Mouse (Mus musculus) liver, embryonic 14.5 days (tissue): ENCODE measurements around the gene Nfia. TPM values are rescaled to one million over a fixed set of nuclear protein-coding genes. Genes with fewer than 3 reads are reported as not detected.

Experiments used
- ATAC-seq: fragments of 200-750 bp; cut with Nextera tagmentation; 2 replicates; pipeline ENCODE4 v1.8.0; 2017; ENCODE audit warnings: moderate number of reproducible peaks, mild to moderate bottlenecking, moderate library complexity; ENCODE audit not compliant: insufficient read depth
- DNase-seq, 3 experiments: peaks; one replicate each; pipeline ENCODE4 v3.0.0-alpha.2; 2012 to 2013; ENCODE audit warnings: low read depth in 3 of 3, low spot score in 3 of 3
- H3K27ac ChIP-seq: fragments of 300-500 bp; sonication (generic); 2 replicates; pipeline ENCODE4 v1.5.1; 2014; ENCODE audit warnings: moderate library complexity, mild to moderate bottlenecking, control low read depth, inconsistent platforms
- H3K27me3 ChIP-seq: fragments of 300-500 bp; sonication (generic); 2 replicates; pipeline ENCODE4 v1.6.1; 2014; ENCODE audit warnings: mild to moderate bottlenecking, low read length, moderate library complexity; ENCODE audit not compliant: control insufficient read depth, insufficient read depth
- H3K36me3 ChIP-seq: fragments of 300-500 bp; sonication (generic); replicated peaks from 2 replicates; pipeline ENCODE4 v1.6.1; 2014; ENCODE audit warnings: low read depth; ENCODE audit not compliant: control insufficient read depth, insufficient read depth
- H3K4me1 ChIP-seq, 2 experiments: fragments of 200-500 bp in 1 of 2; fragments of 300-500 bp in 1 of 2; sonication (generic) in 1 of 2; replicated peaks; 2 replicates each; pipeline ENCODE4 v1.6.1; 2012 to 2014; ENCODE audit warnings: antibody characterized with exemption in 1 of 2, inconsistent platforms in 1 of 2, low read length in 1 of 2; ENCODE audit not compliant: control insufficient read depth in 2 of 2, insufficient read depth in 2 of 2
- H3K4me2 ChIP-seq: fragments of 300-500 bp; sonication (generic); 2 replicates; pipeline ENCODE4 v1.6.1; 2014; ENCODE audit warnings: low read depth, mild to moderate bottlenecking, control low read depth, moderate library complexity
- H3K4me3 ChIP-seq, 2 experiments: fragments of 200-500 bp in 1 of 2; fragments of 300-500 bp in 1 of 2; sonication (generic) in 1 of 2; 2 replicates each; pipeline ENCODE4 v1.5.1; 2012 to 2014; ENCODE audit warnings: low read depth in 2 of 2, low read length in 2 of 2, mild to moderate bottlenecking in 2 of 2, control low read depth in 1 of 2, inconsistent platforms in 1 of 2, moderate library complexity in 1 of 2; ENCODE audit not compliant: insufficient read depth in 1 of 2
- H3K9ac ChIP-seq: fragments of 300-500 bp; sonication (generic); replicated peaks from 2 replicates; pipeline ENCODE4 v1.6.1; 2014; ENCODE audit warnings: mild to moderate bottlenecking, control low read depth, moderate library complexity
- H3K9me3 ChIP-seq: fragments of 300-500 bp; sonication (generic); 2 replicates; pipeline ENCODE4 v1.6.1; 2016; ENCODE audit warnings: low read length, mixed read lengths; ENCODE audit not compliant: control insufficient read depth
- CTCF ChIP-seq: IDR thresholded peaks from 2 replicates; pipeline ENCODE4 v1.5.1; 2016; ENCODE audit warnings: antibody characterized with exemption, low read depth, control low read depth
- EP300 ChIP-seq: IDR thresholded peaks from 2 replicates; pipeline ENCODE4 v1.6.1; 2016; ENCODE audit warnings: antibody characterized with exemption, low read depth
- WGBS: fragments of 180-500 bp; shearing (Covaris S2); extraction: QIAGEN DNeasy Blood & Tissue Kit; methylation state at CpG from one replicate; pipeline ENCODE4 v1.1.7; 2014; ENCODE audit not compliant: insufficient replicate concordance; 5-methylcytosine and 5-hydroxymethylcytosine counted together
- polyA plus RNA-seq, 2 experiments: library from polyadenylated mRNA; depleted of rRNA in 1 of 2; stranded (reverse) in 1 of 2; unstranded in 1 of 2; fragments of >200 nt; fragmentation: Nextera tagmentation in 1 of 2; extraction: Ambion mirVana in 1 of 2; gene quantifications; 2 replicates each; pipeline versions ENCODE4 v1.2.1 to v1.2.3; 2012 to 2014

Nfia gene
- polyA plus RNA-seq, 2 experiments = 1.0 to 2.6 TPM

DNA sequence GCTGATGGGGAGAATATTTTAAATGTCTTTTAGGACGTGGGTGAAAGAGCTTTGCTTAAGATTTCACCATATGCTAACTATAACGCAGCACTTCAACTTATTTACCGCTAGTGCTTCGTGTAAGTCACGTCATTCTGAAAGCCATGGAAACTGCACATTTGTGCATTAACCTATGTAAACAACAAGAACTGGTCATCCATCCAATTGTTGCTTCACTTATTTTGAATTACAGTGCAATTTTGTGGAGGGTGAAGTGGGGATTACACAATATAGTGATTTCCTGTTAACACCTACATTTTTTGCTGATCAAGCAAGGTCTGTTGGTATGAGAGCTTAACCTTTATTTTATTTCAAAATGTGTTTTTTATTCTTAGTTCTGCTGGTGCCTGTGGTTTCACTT is 113.0 kb downstream of the Nfia start:
- no peaks in the 10 kb centered on the region for H3K36me3 ChIP-seq
- H3K4me3 ChIP-seq = no peak overlapping the region
- no peaks in the 10 kb centered on the region for H3K9me3 ChIP-seq
- DNase-seq (no peak), ATAC-seq (no peak)
- H3K27me3 ChIP-seq = no peaks in the 10 kb centered on the region
- no peak for TF ChIP-seq EP300
- TF ChIP-seq CTCF = no peak
- WGBS = 72% methylated on average over 5 of the region's 5 CpGs
- no peak overlapping the region for H3K9ac ChIP-seq
- H3K27ac ChIP-seq = no peak overlapping the region
- H3K4me2 ChIP-seq = no peak overlapping the region
- peaks cover 0 to 3% of the 10 kb centered on the region in 2 experiments; a peak in 1 of 4 replicates for H3K4me1 ChIP-seq

DNA sequence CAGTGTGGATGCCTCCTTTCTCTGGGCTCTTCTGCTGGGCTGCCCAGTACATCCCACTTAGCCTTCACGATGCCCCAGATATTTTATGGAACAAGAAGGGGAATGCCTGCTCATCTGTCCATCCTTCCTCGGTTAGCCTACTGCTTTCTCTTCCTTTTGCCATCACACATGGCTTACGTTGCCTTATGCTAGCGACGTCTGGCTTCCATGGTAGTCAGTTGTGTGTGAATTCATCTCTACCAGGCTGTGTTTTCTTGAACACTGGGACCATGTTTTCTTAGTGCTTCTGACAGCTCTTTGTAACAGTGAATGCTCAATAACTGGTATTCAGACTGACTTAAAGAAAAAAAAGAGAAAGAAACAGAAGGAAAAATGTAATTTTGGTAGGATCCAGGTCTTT is 113.7 kb downstream of the Nfia start:
- H3K4me3 ChIP-seq = no peak overlapping the region
- DNase-seq (no peak), ATAC-seq (no peak)
- H3K27ac ChIP-seq = no peak overlapping the region
- H3K27me3 ChIP-seq = no peaks in the 10 kb centered on the region
- no peak overlapping the region for H3K9ac ChIP-seq
- no peaks in the 10 kb centered on the region for H3K9me3 ChIP-seq
- no peaks in the 10 kb centered on the region for H3K36me3 ChIP-seq
- TF ChIP-seq EP300 (no peak), CTCF (no peak)
- 67% methylated on average over 5 of the region's 5 CpGs for WGBS
- H3K4me1 ChIP-seq = peaks cover 0 to 3% of the 10 kb centered on the region in 2 experiments; a peak in 2 of 4 replicates
- H3K4me2 ChIP-seq = no peak overlapping the region

DNA sequence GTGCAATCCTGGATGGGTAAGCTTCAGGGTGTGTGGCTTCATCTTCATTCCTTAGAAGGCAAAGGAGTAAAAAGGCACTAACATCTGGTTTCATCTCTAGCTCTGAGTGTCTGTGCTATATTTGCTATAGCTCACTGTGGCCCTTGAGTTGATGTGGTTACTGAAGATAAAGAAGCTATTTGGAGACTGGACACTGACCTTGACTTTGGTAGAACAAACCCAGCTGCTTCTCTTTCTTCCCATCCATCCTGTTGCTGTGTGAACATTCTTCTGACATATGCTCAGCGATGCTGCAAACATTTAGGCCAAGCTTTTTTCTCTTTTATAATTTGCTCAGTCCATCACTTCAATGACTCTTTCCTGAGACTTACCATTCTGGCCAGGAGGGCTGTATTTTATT is 114.7 kb downstream of the Nfia start:
- Histone ChIP-seq H3K4me1 (peaks cover 0 to under 1% of the 10 kb centered on the region in 2 experiments; a peak in 2 of 4 replicates), H3K27ac (no peak overlapping the region), H3K4me3 (no peak overlapping the region), H3K9ac (no peak overlapping the region), H3K4me2 (no peak overlapping the region), H3K9me3 (no peaks in the 10 kb centered on the region), H3K36me3 (no peaks in the 10 kb centered on the region), H3K27me3 (no peaks in the 10 kb centered on the region)
- WGBS = 54% methylated on average over 1 of the region's 1 CpGs
- no peak for ATAC-seq
- no peak for TF ChIP-seq CTCF
- TF ChIP-seq EP300 = no peak
- no peak for DNase-seq

DNA sequence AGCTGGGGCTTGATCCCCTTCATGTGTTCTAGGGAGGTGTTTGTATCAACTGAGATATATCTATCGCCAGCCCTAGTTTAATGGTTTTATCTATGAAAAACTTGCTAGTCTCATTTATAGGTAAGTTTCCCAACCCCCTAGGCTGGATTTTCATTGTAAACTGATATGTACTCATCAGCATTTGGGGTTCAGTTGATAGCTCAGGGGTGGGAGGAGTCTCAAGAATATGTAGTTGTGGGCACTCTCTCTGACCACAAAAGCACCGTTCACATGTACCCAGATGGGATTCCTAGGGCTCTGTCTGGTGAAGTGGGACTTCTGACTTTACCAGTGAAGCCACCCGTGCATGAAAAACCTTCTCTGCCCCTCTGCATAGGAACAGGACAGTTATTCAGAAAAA is 118.5 kb downstream of the Nfia start:
- Histone ChIP-seq H3K9ac (no peak overlapping the region), H3K4me2 (no peak overlapping the region), H3K27ac (no peak overlapping the region), H3K4me3 (no peak overlapping the region), H3K9me3 (no peaks in the 10 kb centered on the region), H3K4me1 (peaks cover 0 to 5% of the 10 kb centered on the region in 2 experiments; a peak in 1 of 4 replicates), H3K27me3 (no peaks in the 10 kb centered on the region), H3K36me3 (no peaks in the 10 kb centered on the region)
- DNase-seq (no peak), ATAC-seq (peak; percentile 55; the same call in 1 of the 2 replicates)
- 22% methylated on average over 3 of the region's 3 CpGs for WGBS
- 0 out of 2 replicates have a peak, but pooled peaks have one; percentile 5 for TF ChIP-seq EP300
- TF ChIP-seq CTCF = no peak

DNA sequence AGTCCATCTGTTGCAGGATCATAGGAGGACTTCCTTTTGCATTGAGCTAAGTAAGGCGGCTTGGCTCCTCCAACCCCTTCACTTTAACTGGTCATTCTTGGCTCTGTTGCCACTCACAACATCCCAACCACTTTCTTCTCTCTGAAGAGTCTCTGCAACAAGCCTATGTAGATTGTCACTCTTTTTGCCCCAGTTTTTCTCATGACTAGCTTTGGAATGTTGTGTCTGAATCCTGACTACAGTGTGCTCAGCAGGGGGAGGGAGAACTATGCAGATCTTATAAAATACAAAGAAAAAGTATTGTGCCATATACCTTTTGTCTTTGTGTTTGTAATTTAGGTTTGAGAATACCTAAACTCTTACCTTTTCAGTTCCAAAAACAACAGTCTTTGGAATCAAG is 119.1 kb downstream of the Nfia start:
- WGBS = 47% methylated on average over 1 of the region's 1 CpGs
- no peaks in the 10 kb centered on the region for H3K27me3 ChIP-seq
- H3K4me2 ChIP-seq = no peak overlapping the region
- H3K36me3 ChIP-seq = no peaks in the 10 kb centered on the region
- DNase-seq (no peak), ATAC-seq (no peak)
- no peak overlapping the region for H3K4me3 ChIP-seq
- H3K4me1 ChIP-seq = peaks cover 0 to 5% of the 10 kb centered on the region in 2 experiments; a peak in 1 of 4 replicates
- H3K9me3 ChIP-seq = no peaks in the 10 kb centered on the region
- no peak overlapping the region for H3K27ac ChIP-seq
- TF ChIP-seq EP300 (no peak), CTCF (no peak)
- no peak overlapping the region for H3K9ac ChIP-seq
